Mouse (Mus musculus): ENCODE measurements around the gene Dnajb11. TPM values are rescaled to one million over a fixed set of nuclear protein-coding genes. Genes with fewer than 3 reads are reported as not detected.

Dnajb11 gene
- total and polyA plus RNA-seq, 2 experiments from 2014 or later: 41.2 to 86.9 TPM

DNA sequence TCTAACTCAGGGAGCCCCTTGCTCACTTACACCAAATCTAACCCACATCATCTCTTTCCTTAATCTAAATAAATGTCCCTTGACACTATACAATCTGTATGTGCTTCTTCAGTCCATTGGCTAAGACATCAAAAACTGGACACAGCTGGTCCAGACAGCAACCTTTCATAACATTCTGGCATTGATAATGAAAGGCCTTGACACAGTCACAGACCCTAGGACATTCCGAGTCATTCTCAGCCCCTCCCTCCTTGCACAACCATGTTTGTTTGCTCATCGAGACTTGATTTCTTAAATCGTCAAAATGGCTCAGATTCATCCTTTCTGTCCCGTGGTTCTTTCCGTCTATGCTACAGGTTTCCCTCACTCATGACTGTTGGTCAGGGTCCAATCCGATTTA, 51.6 kb downstream of the Dnajb11 start:
- Histone ChIP-seq H3K27ac (no peak overlapping the region), H3K4me2 (ENCODE audit: low read depth, low read length) (no peak overlapping the region), H3K4me3 (ENCODE audit: low read length) (no peak overlapping the region), H3K36me3 (ENCODE audit: insufficient read depth, low read length) (no peaks in the 10 kb centered on the region), H3K9me3 (ENCODE audit: low read length) (no peaks in the 10 kb centered on the region), H3K9ac (replicated peaks; ENCODE audit: low read length) (no peak overlapping the region), H3K4me1 (ENCODE audit: insufficient read depth, low read length) (no peaks in the 10 kb centered on the region), H3K27me3 (ENCODE audit: insufficient read depth, low read length) (no peaks in the 10 kb centered on the region)
- DNase-seq (ENCODE audit: low spot score) (no peak), ATAC-seq (no peak)
- WGBS: 88% methylated on average over 6 of the region's 6 CpGs
- TF ChIP-seq CTCF (IDR thresholded peaks at IDR 0.05; ENCODE audit: low read depth): no peak

GRCm38 (mm10) chr16:22911986-22912385, 54.3 kb downstream of the Dnajb11 start:
- no peak for TF ChIP-seq CTCF (IDR thresholded peaks at IDR 0.05; ENCODE audit: low read depth)
- H3K9me3 ChIP-seq (ENCODE audit: low read length): no peaks in the 10 kb centered on the region
- H3K27me3 ChIP-seq (ENCODE audit: insufficient read depth, low read length): no peaks in the 10 kb centered on the region
- H3K4me1 ChIP-seq (ENCODE audit: insufficient read depth, low read length): no peaks in the 10 kb centered on the region
- no peak for DNase-seq (ENCODE audit: low spot score)
- no peak overlapping the region for H3K4me2 ChIP-seq (ENCODE audit: low read depth, low read length)
- ATAC-seq: no peak
- no peak overlapping the region for H3K4me3 ChIP-seq (ENCODE audit: low read length)
- WGBS: 74% methylated on average over 3 of the region's 3 CpGs
- no peaks in the 10 kb centered on the region for H3K36me3 ChIP-seq (ENCODE audit: insufficient read depth, low read length)
- H3K27ac ChIP-seq: no peak overlapping the region
- H3K9ac ChIP-seq (replicated peaks; ENCODE audit: low read length): no peak overlapping the region

DNA sequence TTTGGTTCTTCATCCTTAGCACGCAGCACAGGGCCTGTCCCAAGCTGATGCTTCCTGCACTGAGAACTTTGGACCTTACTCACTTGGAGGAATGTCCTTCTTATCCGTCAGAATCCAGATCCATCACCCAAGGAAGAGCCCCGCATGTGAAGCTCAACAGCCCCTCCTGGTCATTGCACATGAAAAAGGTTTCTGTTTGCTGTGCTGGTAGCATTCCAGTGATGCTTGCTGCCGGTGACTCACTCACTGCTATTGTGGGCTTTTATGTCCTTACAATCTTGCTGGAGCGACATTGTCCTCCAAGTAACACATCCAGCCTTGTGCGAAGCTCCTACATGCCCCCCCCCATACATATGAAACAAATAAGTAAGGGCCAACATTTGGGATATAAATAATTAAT, 55.2 kb downstream of the Dnajb11 start:
- Histone ChIP-seq H3K27me3 (ENCODE audit: insufficient read depth, low read length) (no peaks in the 10 kb centered on the region), H3K9me3 (ENCODE audit: low read length) (no peaks in the 10 kb centered on the region), H3K4me3 (ENCODE audit: low read length) (no peak overlapping the region), H3K4me1 (ENCODE audit: insufficient read depth, low read length) (no peaks in the 10 kb centered on the region), H3K27ac (no peak overlapping the region), H3K4me2 (ENCODE audit: low read depth, low read length) (no peak overlapping the region), H3K36me3 (ENCODE audit: insufficient read depth, low read length) (no peaks in the 10 kb centered on the region), H3K9ac (replicated peaks; ENCODE audit: low read length) (no peak overlapping the region)
- ATAC-seq (no peak), DNase-seq (ENCODE audit: low spot score) (no peak)
- no peak for TF ChIP-seq CTCF (IDR thresholded peaks at IDR 0.05; ENCODE audit: low read depth)
- WGBS: 75% methylated on average over 6 of the region's 6 CpGs

DNA sequence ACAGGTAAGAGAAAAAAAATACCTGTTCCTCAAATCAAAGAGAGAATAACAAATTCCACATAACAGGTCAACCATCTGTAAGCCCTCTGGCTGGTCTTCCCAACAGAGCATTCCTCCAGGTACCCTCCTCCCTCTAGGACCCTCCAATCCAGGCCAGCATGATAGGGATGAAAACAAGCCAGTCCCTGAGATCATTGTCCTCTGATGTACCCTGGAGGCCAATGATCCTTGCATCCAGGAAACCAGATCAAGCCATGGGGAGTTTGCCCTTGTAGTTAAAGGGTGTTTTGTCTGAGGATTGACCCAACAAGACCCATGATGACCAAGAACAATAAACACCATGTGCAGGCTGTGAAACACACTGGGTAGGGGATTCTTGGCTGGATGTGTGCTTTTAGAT, 56.6 kb downstream of the Dnajb11 start:
- Histone ChIP-seq H3K9ac (replicated peaks; ENCODE audit: low read length) (no peak overlapping the region), H3K27ac (no peak overlapping the region), H3K4me2 (ENCODE audit: low read depth, low read length) (no peak overlapping the region), H3K4me1 (ENCODE audit: insufficient read depth, low read length) (no peaks in the 10 kb centered on the region), H3K36me3 (ENCODE audit: insufficient read depth, low read length) (no peaks in the 10 kb centered on the region), H3K9me3 (ENCODE audit: low read length) (no peaks in the 10 kb centered on the region), H3K4me3 (ENCODE audit: low read length) (no peak overlapping the region), H3K27me3 (ENCODE audit: insufficient read depth, low read length) (no peaks in the 10 kb centered on the region)
- DNase-seq (ENCODE audit: low spot score): no peak
- no peak for TF ChIP-seq CTCF (IDR thresholded peaks at IDR 0.05; ENCODE audit: low read depth)
- ATAC-seq: no peak

- ATAC-seq (no peak), DNase-seq (ENCODE audit: low spot score) (no peak)
- no peaks in the 10 kb centered on the region for H3K27me3 ChIP-seq (ENCODE audit: insufficient read depth, low read length)
- no peaks in the 10 kb centered on the region for H3K36me3 ChIP-seq (ENCODE audit: insufficient read depth, low read length)
- no peak for TF ChIP-seq CTCF (IDR thresholded peaks at IDR 0.05; ENCODE audit: low read depth)
- WGBS: 93% methylated on average over 5 of the region's 5 CpGs
- no peaks in the 10 kb centered on the region for H3K9me3 ChIP-seq (ENCODE audit: low read length)
- no peak within 1 kb of the TSS for H3K9ac ChIP-seq (replicated peaks; ENCODE audit: low read length)
- H3K4me3 ChIP-seq (ENCODE audit: low read length): no peak within 1 kb of the TSS
- H3K4me2 ChIP-seq (ENCODE audit: low read depth, low read length): no peak within 1 kb of the TSS
- H3K4me1 ChIP-seq (ENCODE audit: insufficient read depth, low read length): no peaks in the 10 kb centered on the region
- H3K27ac ChIP-seq: no peak within 1 kb of the TSS
Observed at GRCm38 (mm10) chr16:22918034-22918433, 60.4 kb downstream of the Dnajb11 start, which contains the start of gene Fetub. TSS of gene Fetub (plus strand) at chr16:22918334.

DNA sequence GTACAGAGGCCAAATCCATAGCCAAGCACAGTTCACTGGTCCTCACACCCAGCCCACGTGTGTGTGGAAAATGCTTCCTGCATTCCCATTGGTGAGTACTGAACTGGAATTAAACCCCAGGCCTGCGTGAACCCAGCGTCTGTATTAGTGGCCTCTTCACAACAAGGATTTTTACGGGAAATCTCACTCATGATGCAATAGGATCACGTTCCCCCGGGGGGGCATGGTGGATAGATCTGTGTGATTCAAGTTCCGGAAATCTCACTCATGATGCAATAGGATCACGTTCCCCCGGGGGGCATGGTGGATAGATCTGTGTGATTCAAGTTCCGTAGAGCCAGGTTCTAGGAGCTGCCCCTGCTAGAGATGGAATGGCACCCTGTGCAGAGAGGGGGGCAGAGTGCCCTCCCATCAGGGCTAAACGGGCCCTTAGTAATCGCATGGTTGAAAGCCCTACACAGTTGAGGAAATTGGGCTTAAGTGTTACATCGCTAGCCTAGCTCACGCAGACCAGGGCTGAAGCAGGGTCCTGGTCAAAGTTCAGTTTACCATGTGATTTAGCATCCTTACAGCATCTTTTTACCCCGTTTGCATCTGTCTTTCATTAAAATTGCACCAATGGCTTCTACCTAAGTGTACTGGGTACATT, 61.1 kb downstream of the Dnajb11 start:
- Histone ChIP-seq H3K4me1 (ENCODE audit: insufficient read depth, low read length) (no peaks in the 10 kb centered on the region), H3K4me3 (ENCODE audit: low read length) (no peak overlapping the region), H3K27me3 (ENCODE audit: insufficient read depth, low read length) (no peaks in the 10 kb centered on the region), H3K36me3 (ENCODE audit: insufficient read depth, low read length) (no peaks in the 10 kb centered on the region), H3K9me3 (ENCODE audit: low read length) (no peaks in the 10 kb centered on the region), H3K4me2 (ENCODE audit: low read depth, low read length) (no peak overlapping the region), H3K27ac (no peak overlapping the region), H3K9ac (replicated peaks; ENCODE audit: low read length) (no peak overlapping the region)
- DNase-seq (ENCODE audit: low spot score) (no peak), ATAC-seq (no peak)
- TF ChIP-seq CTCF (IDR thresholded peaks at IDR 0.05; ENCODE audit: low read depth): no peak
- 74% methylated on average over 15 of the region's 15 CpGs for WGBS

- ATAC-seq: no peak
- H3K4me1 ChIP-seq (ENCODE audit: insufficient read depth, low read length): no peaks in the 10 kb centered on the region
- 70% methylated on average over 18 of the region's 18 CpGs for WGBS
Observed at GRCm38 (mm10) chr16:22919971-22920854, 62.6 kb downstream of the Dnajb11 start.

More at GRCm38 (mm10) chr16:22919971-22920854, 62.6 kb downstream of the Dnajb11 start:
- no peak overlapping the region for H3K4me3 ChIP-seq (ENCODE audit: low read length)
- H3K27ac ChIP-seq: no peak overlapping the region
- H3K9ac ChIP-seq (replicated peaks; ENCODE audit: low read length): no peak overlapping the region
- no peaks in the 10 kb centered on the region for H3K36me3 ChIP-seq (ENCODE audit: insufficient read depth, low read length)
- no peak overlapping the region for H3K4me2 ChIP-seq (ENCODE audit: low read depth, low read length)
- no peak for DNase-seq (ENCODE audit: low spot score)
- H3K9me3 ChIP-seq (ENCODE audit: low read length): no peaks in the 10 kb centered on the region
- H3K27me3 ChIP-seq (ENCODE audit: insufficient read depth, low read length): no peaks in the 10 kb centered on the region
- no peak for TF ChIP-seq CTCF (IDR thresholded peaks at IDR 0.05; ENCODE audit: low read depth)
